Mouse (Mus musculus): ENCODE data around the gene Nckap5l. TPM values are rescaled to one million over a fixed set of nuclear protein-coding genes. Genes with fewer than 3 reads are reported as not detected.
A peak's percentile ranks its signal among the peaks of the same experiment; 100 is the strongest.

The Nckap5l gene
- polyA plus RNA-seq, 1 experiment from 2014 or later, result 9.2 TPM

- H3K36me3 ChIP-seq (ENCODE audit: control insufficient read depth, insufficient read depth, low read length), result peaks cover 87% of the 10 kb centered on the region
- no peaks in the 10 kb centered on the region for H3K27me3 ChIP-seq (ENCODE audit: control insufficient read depth, insufficient read depth, low read length)
- H3K4me1 ChIP-seq (ENCODE audit: control insufficient read depth in 2 of 2, insufficient read depth in 2 of 2, low read length in 2 of 2), result peaks cover under 1 to 8% of the 10 kb centered on the region in 2 experiments; a peak in 3 of 4 replicates
- ATAC-seq (ENCODE audit: insufficient number of reproducible peaks, insufficient read depth, low FRiP score, low read depth), result no peak
- H3K4me3 ChIP-seq (ENCODE audit: control insufficient read depth in 1 of 2, insufficient read depth in 1 of 2, low read depth in 1 of 2, low read length in 2 of 2), result no peak overlapping the region
- WGBS, result 88% methylated on average over 9 of the region's 9 CpGs
- H3K27ac ChIP-seq (replicated peaks in 1 of 2; ENCODE audit: control insufficient read depth in 1 of 2, insufficient read depth in 1 of 2, low read depth in 2 of 2, low read length in 2 of 2), result no peak overlapping the region
- no peak overlapping the region for H3K9ac ChIP-seq (ENCODE audit: low read length)
- no peaks in the 10 kb centered on the region for H3K9me3 ChIP-seq (ENCODE audit: control insufficient read depth, low read length)
- no peak overlapping the region for H3K4me2 ChIP-seq (ENCODE audit: low read length)
These were observed 52.4 kb downstream of the Nckap5l start for GRCm38 (mm10) chr15:99405150-99405549.

- Histone ChIP-seq H3K27ac (replicated peaks in 1 of 2; ENCODE audit: control insufficient read depth in 1 of 2, insufficient read depth in 1 of 2, low read depth in 2 of 2, low read length in 2 of 2) (no peak overlapping the region), H3K4me1 (ENCODE audit: control insufficient read depth in 2 of 2, insufficient read depth in 2 of 2, low read length in 2 of 2) (peaks cover 11 to 23% of the 10 kb centered on the region in 2 experiments; a peak in 3 of 4 replicates), H3K9me3 (ENCODE audit: control insufficient read depth, low read length) (no peaks in the 10 kb centered on the region), H3K4me3 (ENCODE audit: control insufficient read depth in 1 of 2, insufficient read depth in 1 of 2, low read depth in 1 of 2, low read length in 2 of 2) (no peak overlapping the region), H3K4me2 (ENCODE audit: low read length) (no peak overlapping the region), H3K36me3 (ENCODE audit: control insufficient read depth, insufficient read depth, low read length) (peaks cover 68% of the 10 kb centered on the region), H3K27me3 (ENCODE audit: control insufficient read depth, insufficient read depth, low read length) (no peaks in the 10 kb centered on the region), H3K9ac (ENCODE audit: low read length) (no peak overlapping the region)
- no peak for ATAC-seq (ENCODE audit: insufficient number of reproducible peaks, insufficient read depth, low FRiP score, low read depth)
- WGBS, result 85% methylated on average over 12 of the region's 12 CpGs
These were observed 54.2 kb downstream of the Nckap5l start for GRCm38 (mm10) chr15:99403159-99403889.

- ATAC-seq (ENCODE audit: insufficient number of reproducible peaks, insufficient read depth, low FRiP score, low read depth), result no peak
- H3K4me3 ChIP-seq (ENCODE audit: control insufficient read depth in 1 of 2, insufficient read depth in 1 of 2, low read depth in 1 of 2, low read length in 2 of 2), result no peak overlapping the region
- H3K4me1 ChIP-seq (ENCODE audit: control insufficient read depth in 2 of 2, insufficient read depth in 2 of 2, low read length in 2 of 2), result peaks cover 16 to 45% of the 10 kb centered on the region in 2 experiments
- no peak overlapping the region for H3K27ac ChIP-seq (replicated peaks in 1 of 2; ENCODE audit: control insufficient read depth in 1 of 2, insufficient read depth in 1 of 2, low read depth in 2 of 2, low read length in 2 of 2)
- H3K36me3 ChIP-seq (ENCODE audit: control insufficient read depth, insufficient read depth, low read length), result peaks cover 41% of the 10 kb centered on the region
- H3K9me3 ChIP-seq (ENCODE audit: control insufficient read depth, low read length), result no peaks in the 10 kb centered on the region
- H3K9ac ChIP-seq (ENCODE audit: low read length), result no peak overlapping the region
- no peak overlapping the region for H3K4me2 ChIP-seq (ENCODE audit: low read length)
- H3K27me3 ChIP-seq (ENCODE audit: control insufficient read depth, insufficient read depth, low read length), result no peaks in the 10 kb centered on the region
- 76% methylated on average over 6 of the region's 6 CpGs for WGBS
These were observed 56.9 kb downstream of the Nckap5l start for GRCm38 (mm10) chr15:99400602-99401001.

GRCm38 (mm10) chr15:99399503-99400245 is 57.9 kb downstream of the Nckap5l start:
- H3K27ac ChIP-seq (replicated peaks in 1 of 2; ENCODE audit: control insufficient read depth in 1 of 2, insufficient read depth in 1 of 2, low read depth in 2 of 2, low read length in 2 of 2), result 0 out of 4 replicates have a peak overlapping the region, but pooled peaks of 1 of the 2 experiments have one; percentile 4
- no peak overlapping the region for H3K4me3 ChIP-seq (ENCODE audit: control insufficient read depth in 1 of 2, insufficient read depth in 1 of 2, low read depth in 1 of 2, low read length in 2 of 2)
- peaks cover 32% of the 10 kb centered on the region for H3K36me3 ChIP-seq (ENCODE audit: control insufficient read depth, insufficient read depth, low read length)
- no peaks in the 10 kb centered on the region for H3K9me3 ChIP-seq (ENCODE audit: control insufficient read depth, low read length)
- H3K9ac ChIP-seq (ENCODE audit: low read length), result no peak overlapping the region; the same call in 1 of the 2 replicates
- 53% methylated on average over 15 of the region's 15 CpGs for WGBS
- no peak for ATAC-seq (ENCODE audit: insufficient number of reproducible peaks, insufficient read depth, low FRiP score, low read depth)
- no peaks in the 10 kb centered on the region for H3K27me3 ChIP-seq (ENCODE audit: control insufficient read depth, insufficient read depth, low read length)
- no peak overlapping the region for H3K4me2 ChIP-seq (ENCODE audit: low read length)
- H3K4me1 ChIP-seq (ENCODE audit: control insufficient read depth in 2 of 2, insufficient read depth in 2 of 2, low read length in 2 of 2), result peaks cover 20 to 54% of the 10 kb centered on the region in 2 experiments

GRCm38 (mm10) chr15:99397622-99398021 is 59.9 kb downstream of the Nckap5l start:
- Histone ChIP-seq H3K27me3 (ENCODE audit: control insufficient read depth, insufficient read depth, low read length) (no peaks in the 10 kb centered on the region), H3K27ac (replicated peaks in 1 of 2; ENCODE audit: control insufficient read depth in 1 of 2, insufficient read depth in 1 of 2, low read depth in 2 of 2, low read length in 2 of 2) (no peak overlapping the region), H3K4me3 (ENCODE audit: control insufficient read depth in 1 of 2, insufficient read depth in 1 of 2, low read depth in 1 of 2, low read length in 2 of 2) (no peak overlapping the region), H3K4me1 (ENCODE audit: control insufficient read depth in 2 of 2, insufficient read depth in 2 of 2, low read length in 2 of 2) (peaks cover 20 to 63% of the 10 kb centered on the region in 2 experiments), H3K9me3 (ENCODE audit: control insufficient read depth, low read length) (no peaks in the 10 kb centered on the region), H3K4me2 (ENCODE audit: low read length) (no peak overlapping the region), H3K36me3 (ENCODE audit: control insufficient read depth, insufficient read depth, low read length) (peaks cover 11% of the 10 kb centered on the region), H3K9ac (ENCODE audit: low read length) (no peak overlapping the region)
- ATAC-seq (ENCODE audit: insufficient number of reproducible peaks, insufficient read depth, low FRiP score, low read depth), result no peak
- 97% methylated on average over 2 of the region's 2 CpGs for WGBS

GRCm38 (mm10) chr15:99396875-99397274 is 60.7 kb downstream of the Nckap5l start:
- no peak for ATAC-seq (ENCODE audit: insufficient number of reproducible peaks, insufficient read depth, low FRiP score, low read depth)
- Histone ChIP-seq H3K4me3 (ENCODE audit: control insufficient read depth in 1 of 2, insufficient read depth in 1 of 2, low read depth in 1 of 2, low read length in 2 of 2) (no peak overlapping the region), H3K4me1 (ENCODE audit: control insufficient read depth in 2 of 2, insufficient read depth in 2 of 2, low read length in 2 of 2) (peaks cover 23 to 68% of the 10 kb centered on the region in 2 experiments), H3K27ac (replicated peaks in 1 of 2; ENCODE audit: control insufficient read depth in 1 of 2, insufficient read depth in 1 of 2, low read depth in 2 of 2, low read length in 2 of 2) (0 out of 4 replicates have a peak overlapping the region, but pooled peaks of 1 of the 2 experiments have one; percentile 17), H3K36me3 (ENCODE audit: control insufficient read depth, insufficient read depth, low read length) (peaks cover 4% of the 10 kb centered on the region), H3K4me2 (ENCODE audit: low read length) (peak overlapping the region; percentile 52; the same call in 1 of the 2 replicates), H3K9me3 (ENCODE audit: control insufficient read depth, low read length) (no peaks in the 10 kb centered on the region), H3K27me3 (ENCODE audit: control insufficient read depth, insufficient read depth, low read length) (no peaks in the 10 kb centered on the region), H3K9ac (ENCODE audit: low read length) (no peak overlapping the region)
- WGBS, result 66% methylated on average over 4 of the region's 4 CpGs

GRCm38 (mm10) chr15:99396462-99396861 is 61.1 kb downstream of the Nckap5l start:
- peaks cover 23 to 68% of the 10 kb centered on the region in 2 experiments for H3K4me1 ChIP-seq (ENCODE audit: control insufficient read depth in 2 of 2, insufficient read depth in 2 of 2, low read length in 2 of 2)
- WGBS, result 13% methylated on average over 1 of the region's 1 CpGs
- H3K9me3 ChIP-seq (ENCODE audit: control insufficient read depth, low read length), result no peaks in the 10 kb centered on the region
- no peak for ATAC-seq (ENCODE audit: insufficient number of reproducible peaks, insufficient read depth, low FRiP score, low read depth)
- H3K4me3 ChIP-seq (ENCODE audit: control insufficient read depth in 1 of 2, insufficient read depth in 1 of 2, low read depth in 1 of 2, low read length in 2 of 2), result no peak overlapping the region
- H3K27me3 ChIP-seq (ENCODE audit: control insufficient read depth, insufficient read depth, low read length), result no peaks in the 10 kb centered on the region
- 0 out of 4 replicates have a peak overlapping the region, but pooled peaks have one; percentile 9 to 17 for H3K27ac ChIP-seq (replicated peaks in 1 of 2; ENCODE audit: control insufficient read depth in 1 of 2, insufficient read depth in 1 of 2, low read depth in 2 of 2, low read length in 2 of 2)
- H3K9ac ChIP-seq (ENCODE audit: low read length), result no peak overlapping the region
- H3K36me3 ChIP-seq (ENCODE audit: control insufficient read depth, insufficient read depth, low read length), result 0 out of 2 replicates have a peak, but pooled peaks cover under 1% of the 10 kb centered on the region
- H3K4me2 ChIP-seq (ENCODE audit: low read length), result peak overlapping the region; percentile 52; the same call in 1 of the 2 replicates
